Mouse (Mus musculus): Measurements from ENCODE around the gene Rnf141. TPM values are rescaled to one million over a fixed set of nuclear protein-coding genes. Genes with fewer than 3 reads are reported as not detected.

Gene Rnf141
- polyA plus RNA-seq, 1 experiment, result 76.4 TPM

GRCm38 (mm10) chr7:110866021-110866420 is 21.8 kb upstream of the Rnf141 start:
- Histone ChIP-seq H3K4me3 (ENCODE audit: control insufficient read depth, low read depth, low read length) (no peak overlapping the region), H3K4me1 (ENCODE audit: control insufficient read depth, insufficient read depth, low read length) (0 out of 2 replicates have a peak, but pooled peaks cover 3% of the 10 kb centered on the region), H3K27me3 (ENCODE audit: control insufficient read depth, insufficient read depth, low read length) (no peaks in the 10 kb centered on the region), H3K36me3 (ENCODE audit: control insufficient read depth, insufficient read depth, low read length) (no peaks in the 10 kb centered on the region), H3K27ac (ENCODE audit: control insufficient read depth, insufficient read depth, low read depth, low read length) (no peak overlapping the region)
- TF ChIP-seq CTCF (IDR thresholded peaks at IDR 0.05; ENCODE audit: control insufficient read depth, insufficient read depth, insufficient replicate concordance, low read depth, low read length) (no peak), POLR2A (IDR thresholded peaks at IDR 0.05; ENCODE audit: control insufficient read depth, low read depth, low read length) (no peak)

- Histone ChIP-seq H3K27me3 (ENCODE audit: control insufficient read depth, insufficient read depth, low read length) (no peaks in the 10 kb centered on the region), H3K27ac (ENCODE audit: control insufficient read depth, insufficient read depth, low read depth, low read length) (no peak overlapping the region), H3K4me3 (ENCODE audit: control insufficient read depth, low read depth, low read length) (no peak overlapping the region), H3K36me3 (ENCODE audit: control insufficient read depth, insufficient read depth, low read length) (no peaks in the 10 kb centered on the region), H3K4me1 (ENCODE audit: control insufficient read depth, insufficient read depth, low read length) (0 out of 2 replicates have a peak, but pooled peaks cover 3% of the 10 kb centered on the region)
- TF ChIP-seq CTCF (IDR thresholded peaks at IDR 0.05; ENCODE audit: control insufficient read depth, insufficient read depth, insufficient replicate concordance, low read depth, low read length), result no peak
- no peak for TF ChIP-seq POLR2A (IDR thresholded peaks at IDR 0.05; ENCODE audit: control insufficient read depth, low read depth, low read length)
Measured at GRCm38 (mm10) chr7:110865570-110865969, 21.3 kb upstream of the Rnf141 start.

GRCm38 (mm10) chr7:110865038-110865437 is 20.8 kb upstream of the Rnf141 start:
- Histone ChIP-seq H3K27me3 (ENCODE audit: control insufficient read depth, insufficient read depth, low read length) (no peaks in the 10 kb centered on the region), H3K27ac (ENCODE audit: control insufficient read depth, insufficient read depth, low read depth, low read length) (no peak overlapping the region; the same call in 1 of the 2 replicates), H3K36me3 (ENCODE audit: control insufficient read depth, insufficient read depth, low read length) (no peaks in the 10 kb centered on the region), H3K4me1 (ENCODE audit: control insufficient read depth, insufficient read depth, low read length) (0 out of 2 replicates have a peak, but pooled peaks cover 3% of the 10 kb centered on the region), H3K4me3 (ENCODE audit: control insufficient read depth, low read depth, low read length) (no peak overlapping the region)
- no peak for TF ChIP-seq CTCF (IDR thresholded peaks at IDR 0.05; ENCODE audit: control insufficient read depth, insufficient read depth, insufficient replicate concordance, low read depth, low read length)
- TF ChIP-seq POLR2A (IDR thresholded peaks at IDR 0.05; ENCODE audit: control insufficient read depth, low read depth, low read length), result no peak

- Histone ChIP-seq H3K36me3 (ENCODE audit: control insufficient read depth, insufficient read depth, low read length) (no peaks in the 10 kb centered on the region), H3K27me3 (ENCODE audit: control insufficient read depth, insufficient read depth, low read length) (no peaks in the 10 kb centered on the region), H3K4me1 (ENCODE audit: control insufficient read depth, insufficient read depth, low read length) (0 out of 2 replicates have a peak, but pooled peaks cover 3% of the 10 kb centered on the region), H3K4me3 (ENCODE audit: control insufficient read depth, low read depth, low read length) (no peak within 1 kb of the TSS), H3K27ac (ENCODE audit: control insufficient read depth, insufficient read depth, low read depth, low read length) (no peak within 1 kb of the TSS)
- TF ChIP-seq POLR2A (IDR thresholded peaks at IDR 0.05; ENCODE audit: control insufficient read depth, low read depth, low read length), result no peak
- TF ChIP-seq CTCF (IDR thresholded peaks at IDR 0.05; ENCODE audit: control insufficient read depth, insufficient read depth, insufficient replicate concordance, low read depth, low read length), result no peak
Measured at GRCm38 (mm10) chr7:110862751-110863289, 18.6 kb upstream of the Rnf141 start, which contains the start of gene Lyve1. Gene Lyve1 (minus strand): TSS chr7:110863239.

GRCm38 (mm10) chr7:110860129-110860528 is 15.9 kb upstream of the Rnf141 start:
- Histone ChIP-seq H3K4me3 (ENCODE audit: control insufficient read depth, low read depth, low read length) (no peak overlapping the region), H3K27ac (ENCODE audit: control insufficient read depth, insufficient read depth, low read depth, low read length) (no peak overlapping the region), H3K4me1 (ENCODE audit: control insufficient read depth, insufficient read depth, low read length) (0 out of 2 replicates have a peak, but pooled peaks cover 2% of the 10 kb centered on the region), H3K36me3 (ENCODE audit: control insufficient read depth, insufficient read depth, low read length) (no peaks in the 10 kb centered on the region), H3K27me3 (ENCODE audit: control insufficient read depth, insufficient read depth, low read length) (no peaks in the 10 kb centered on the region)
- no peak for TF ChIP-seq POLR2A (IDR thresholded peaks at IDR 0.05; ENCODE audit: control insufficient read depth, low read depth, low read length)
- TF ChIP-seq CTCF (IDR thresholded peaks at IDR 0.05; ENCODE audit: control insufficient read depth, insufficient read depth, insufficient replicate concordance, low read depth, low read length), result no peak

GRCm38 (mm10) chr7:110855604-110856003 is 11.3 kb upstream of the Rnf141 start:
- no peak overlapping the region for H3K4me3 ChIP-seq (ENCODE audit: control insufficient read depth, low read depth, low read length)
- H3K36me3 ChIP-seq (ENCODE audit: control insufficient read depth, insufficient read depth, low read length), result no peaks in the 10 kb centered on the region
- no peaks in the 10 kb centered on the region for H3K4me1 ChIP-seq (ENCODE audit: control insufficient read depth, insufficient read depth, low read length)
- no peaks in the 10 kb centered on the region for H3K27me3 ChIP-seq (ENCODE audit: control insufficient read depth, insufficient read depth, low read length)
- TF ChIP-seq POLR2A (IDR thresholded peaks at IDR 0.05; ENCODE audit: control insufficient read depth, low read depth, low read length), result no peak
- H3K27ac ChIP-seq (ENCODE audit: control insufficient read depth, insufficient read depth, low read depth, low read length), result no peak overlapping the region

- Histone ChIP-seq H3K27ac (ENCODE audit: control insufficient read depth, insufficient read depth, low read depth, low read length) (no peak overlapping the region), H3K27me3 (ENCODE audit: control insufficient read depth, insufficient read depth, low read length) (no peaks in the 10 kb centered on the region), H3K4me3 (ENCODE audit: control insufficient read depth, low read depth, low read length) (no peak overlapping the region), H3K4me1 (ENCODE audit: control insufficient read depth, insufficient read depth, low read length) (no peaks in the 10 kb centered on the region), H3K36me3 (ENCODE audit: control insufficient read depth, insufficient read depth, low read length) (no peaks in the 10 kb centered on the region)
- no peak for TF ChIP-seq CTCF (IDR thresholded peaks at IDR 0.05; ENCODE audit: control insufficient read depth, insufficient read depth, insufficient replicate concordance, low read depth, low read length)
- no peak for TF ChIP-seq POLR2A (IDR thresholded peaks at IDR 0.05; ENCODE audit: control insufficient read depth, low read depth, low read length)
Measured at GRCm38 (mm10) chr7:110854927-110855546, 10.8 kb upstream of the Rnf141 start.
